Mouse (Mus musculus) c-Kit-positive CD71-positive TER-119-negative erythroid progenitor cells, embryonic 14.5 days (primary cell): ENCODE results near the gene Cacna1b.

ENCODE experiments used
- DNase-seq: peaks from one replicate; pipeline ENCODE4 v3.0.0-alpha.2; 2013; ENCODE audit warnings: low read depth

Gene Cacna1b

GRCm38 (mm10) chr2:24659150-24659775 lies 103.7 kb downstream of the Cacna1b start:
- no peak for DNase-seq

DNA sequence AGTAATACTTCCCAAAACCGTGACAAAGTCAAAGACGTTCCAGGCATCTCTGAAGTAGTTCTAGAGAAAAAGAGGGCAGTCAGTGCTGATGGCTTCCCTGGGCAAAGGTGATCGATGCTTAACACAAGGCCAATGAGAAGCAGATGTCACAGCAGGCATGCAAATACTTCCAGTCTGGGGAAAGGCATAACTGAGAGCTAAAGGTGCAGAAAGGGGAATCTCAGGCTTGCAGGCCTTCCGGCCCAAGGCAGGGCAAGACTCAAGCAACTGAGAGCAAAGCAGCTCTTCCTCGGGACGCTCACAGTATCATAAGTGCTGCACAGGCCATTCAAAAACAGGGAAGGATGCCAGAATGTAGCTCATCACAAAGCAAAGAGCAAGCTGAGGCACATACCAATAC lies 114.4 kb downstream of the Cacna1b start:
- DNase-seq = no peak

GRCm38 (mm10) chr2:24646452-24647146 lies 116.4 kb downstream of the Cacna1b start:
- no peak for DNase-seq

- DNase-seq = no peak
Observed at GRCm38 (mm10) chr2:24642834-24643233, 120.1 kb downstream of the Cacna1b start.

- DNase-seq = no peak
Observed at GRCm38 (mm10) chr2:24638102-24638954, 124.6 kb downstream of the Cacna1b start.

DNA sequence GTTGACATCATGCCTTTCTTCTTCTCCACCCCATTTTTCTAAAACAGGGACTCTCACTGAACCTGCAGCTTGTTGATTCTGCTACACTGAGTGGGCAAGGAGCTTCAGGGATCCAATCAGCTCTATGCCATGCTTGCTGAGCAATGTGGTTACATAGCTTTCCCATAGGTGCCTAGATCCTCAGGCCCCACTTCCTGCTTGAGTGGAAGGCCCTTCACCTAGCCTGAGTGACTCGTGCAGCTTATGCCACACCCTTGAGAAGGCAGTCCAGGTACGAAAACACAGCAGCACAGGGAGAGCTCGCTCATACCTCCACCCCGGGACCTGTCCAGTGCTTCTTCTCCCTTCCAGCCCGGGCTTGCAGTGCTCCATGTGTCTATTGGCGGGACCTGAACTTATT lies 129.3 kb downstream of the Cacna1b start:
- no peak for DNase-seq

DNA sequence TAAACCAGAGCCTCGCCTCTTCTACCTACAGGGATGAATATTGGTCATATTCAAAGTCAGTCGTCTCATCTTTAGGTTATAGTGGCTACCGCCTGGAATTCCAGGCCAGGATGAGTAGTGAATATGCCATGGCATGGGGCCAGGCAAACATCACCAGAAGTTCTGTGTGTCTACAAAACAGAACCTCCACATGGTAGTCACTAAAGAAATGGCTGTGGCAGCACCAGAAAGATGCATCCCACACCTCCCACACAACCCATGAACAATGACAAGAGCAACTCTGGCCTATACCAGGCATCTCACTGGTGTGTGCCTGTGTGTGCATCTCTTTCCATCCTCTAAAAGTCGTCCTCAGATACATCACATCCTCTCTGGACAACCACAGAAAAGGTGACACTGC lies 145.8 kb downstream of the Cacna1b start:
- no peak for DNase-seq

- no peak for DNase-seq
Observed at GRCm38 (mm10) chr2:24609789-24610188, 153.2 kb downstream of the Cacna1b start.

GRCm38 (mm10) chr2:24608765-24609138 lies 154.2 kb downstream of the Cacna1b start:
- no peak for DNase-seq

- no peak for DNase-seq
Observed at GRCm38 (mm10) chr2:24607905-24608764, 154.8 kb downstream of the Cacna1b start.

DNA sequence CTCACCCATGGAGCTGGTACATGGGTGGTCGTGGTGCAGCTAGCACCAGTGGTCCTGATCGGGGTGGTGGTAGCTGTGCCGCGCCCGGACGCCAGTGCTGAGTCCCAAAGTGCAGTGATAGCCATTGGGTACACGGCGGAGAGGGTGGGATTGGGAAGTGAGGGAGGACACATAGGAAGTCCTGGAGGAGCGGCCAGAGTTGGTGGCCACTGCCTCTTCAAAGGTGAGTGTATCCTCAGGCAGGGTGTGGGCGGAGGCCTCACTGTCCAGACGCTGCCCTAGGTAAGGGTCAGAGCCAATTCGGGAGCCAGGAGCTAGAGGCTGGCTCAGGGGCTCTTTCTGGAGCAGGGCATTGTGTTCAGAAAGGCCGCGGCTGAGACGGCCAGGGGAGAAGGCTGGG lies 156.4 kb downstream of the Cacna1b start:
- no peak for DNase-seq

- no peak for DNase-seq
Observed at GRCm38 (mm10) chr2:24605096-24605495, 157.9 kb downstream of the Cacna1b start.

DNA sequence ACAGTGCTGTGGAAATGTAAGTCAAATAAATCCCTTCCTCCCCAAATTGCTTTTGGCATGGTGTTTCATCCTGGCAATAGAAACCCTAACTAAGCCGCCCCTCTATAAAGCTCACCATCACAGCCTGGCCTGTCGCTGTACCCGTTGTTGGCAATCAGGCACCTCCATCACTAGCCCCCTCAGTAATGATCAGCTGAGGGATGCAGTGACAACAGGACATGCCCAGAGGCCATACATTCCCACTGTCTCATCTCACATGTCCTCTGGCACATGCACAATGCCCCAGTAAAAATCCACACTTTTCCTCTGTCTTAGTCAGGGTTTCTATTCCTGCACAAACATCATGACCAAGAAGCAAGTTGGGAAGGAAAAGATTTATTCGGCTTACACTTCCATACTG lies 173.5 kb downstream of the Cacna1b start:
- DNase-seq = no peak

GRCm38 (mm10) chr2:24587999-24588398 lies 175.0 kb downstream of the Cacna1b start:
- no peak for DNase-seq

GRCm38 (mm10) chr2:24574616-24575015 lies 188.3 kb downstream of the Cacna1b start:
- peak; percentile 4 for DNase-seq

GRCm38 (mm10) chr2:24570917-24571316 lies 192.0 kb downstream of the Cacna1b start:
- DNase-seq = no peak

- peak; percentile 2 for DNase-seq
Observed at GRCm38 (mm10) chr2:24568555-24568954, 194.4 kb downstream of the Cacna1b start.

DNA sequence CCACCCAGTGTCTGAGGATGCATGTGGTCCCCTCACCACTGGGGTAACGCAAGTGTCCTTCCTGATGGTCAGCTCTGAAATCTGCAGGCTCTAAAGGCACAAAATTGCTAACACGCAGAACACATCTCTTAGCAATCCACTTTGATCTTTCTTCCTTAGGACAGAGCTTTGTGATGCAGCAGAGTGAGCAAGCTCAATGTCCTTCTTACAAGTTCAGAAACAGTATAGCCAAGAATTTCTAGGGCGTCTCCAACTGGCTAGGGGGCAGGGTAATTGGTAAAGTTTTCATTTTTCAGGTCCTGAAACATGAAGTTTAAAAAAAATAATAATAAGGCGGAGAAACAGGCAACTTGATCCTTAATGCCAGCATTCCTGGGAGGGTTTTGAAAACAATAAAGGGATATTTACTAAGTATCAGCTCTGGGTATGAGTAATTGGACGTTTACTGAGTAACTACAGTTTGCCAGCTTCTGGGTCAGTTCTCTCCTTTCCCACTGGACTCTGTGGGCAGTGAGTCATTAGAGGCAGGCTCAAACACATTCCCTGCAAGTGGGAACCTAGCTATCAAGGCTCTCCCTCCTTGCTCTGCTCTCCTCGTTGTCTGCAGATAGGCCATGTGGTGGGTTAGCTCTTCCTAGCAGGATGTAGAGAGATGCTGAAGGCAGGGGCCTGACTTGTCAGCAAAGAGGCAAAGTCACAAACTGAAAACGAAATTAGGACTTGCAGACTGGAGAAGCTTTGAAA lies 200.2 kb downstream of the Cacna1b start:
- no peak for DNase-seq

DNA sequence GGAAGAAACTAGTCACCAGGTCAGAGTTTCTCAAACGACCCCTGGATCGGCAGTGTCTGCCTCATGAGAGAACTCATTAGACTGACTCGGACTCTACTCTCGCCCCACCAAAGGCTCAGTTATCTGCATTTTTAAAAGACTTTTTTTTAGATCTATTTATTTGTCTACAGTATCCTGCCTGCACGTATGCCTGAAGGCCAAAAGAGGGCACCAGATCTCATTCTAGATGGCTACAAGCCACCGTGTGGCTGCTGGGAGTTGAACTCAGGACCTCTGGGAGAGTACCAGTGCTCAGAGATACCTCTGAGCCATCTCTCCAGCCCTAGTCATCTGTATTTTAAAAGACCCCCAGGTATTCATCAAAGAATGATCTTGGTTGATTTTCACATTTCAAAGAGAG lies 201.0 kb downstream of the Cacna1b start:
- no peak for DNase-seq

DNA sequence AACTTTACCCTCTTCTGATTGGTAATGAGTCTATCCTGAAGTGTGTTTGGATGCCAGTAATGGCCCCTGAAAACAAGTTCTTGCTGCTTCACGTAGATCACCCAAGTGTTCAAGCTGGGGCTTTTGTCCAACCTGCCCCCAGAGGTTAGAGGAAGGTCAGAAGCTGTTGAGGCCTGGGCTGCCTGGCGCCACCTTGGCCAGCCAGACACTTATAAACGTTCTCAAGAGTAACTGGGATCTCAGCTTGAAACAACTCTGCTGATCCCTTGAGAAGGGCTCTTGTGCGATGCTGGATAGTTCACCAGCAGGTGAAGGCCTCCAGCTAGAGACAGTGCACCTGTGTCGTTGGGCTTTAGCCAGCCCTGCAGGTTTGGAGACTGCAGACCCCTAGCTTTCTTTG lies 202.8 kb downstream of the Cacna1b start:
- DNase-seq = no peak

GRCm38 (mm10) chr2:24556347-24556746 lies 206.6 kb downstream of the Cacna1b start:
- DNase-seq = no peak
